Comparison of ENCODE assay signal across 4 mouse cellular contexts in genomic region chr10:127657617-127658016, GRCm38 (mm10). TPM values are rescaled to one million over a fixed set of nuclear protein-coding genes. Genes with fewer than 3 reads are reported as not detected.
"Had no signal": no experiment of that assay in that cellular context is flagged by ENCODE, and none has a peak within 500 bp of the region (broad histone marks: within the 10 kb centered on the region; RNA-seq: fewer than 3 reads in every experiment).

No protein-coding gene starts in this region.

RNA-seq across cellular contexts. Expression of gene Myo1a, which starts 47.4 kb away (rescaled TPM):
- total RNA-seq: heart, postnatal 10 days; heart, postnatal 36 days; hematopoietic stem cell, adult 5-6 weeks had no signal
- polyA plus RNA-seq: inflammation-experienced regulatory T-cells, adult 6 months had no signal
